Mouse (Mus musculus): ENCODE measurements around the gene Olfr67. TPM values are rescaled to one million over a fixed set of nuclear protein-coding genes. Genes with fewer than 3 reads are reported as not detected.

Gene Olfr67
- polyA plus RNA-seq, 1 experiment from 2014 or later = not detected

Other genes with a start within 250 kb of the Olfr67 start
- not detected in 2 replicates for gene Olfr612, start 249.1 kb downstream of the Olfr67 start, polyA plus RNA-seq (2014; fragmentation: Nextera tagmentation; extraction: Ambion mirVana)
- gene Olfr613, start 243.7 kb downstream of the Olfr67 start, polyA plus RNA-seq (2014; fragmentation: Nextera tagmentation; extraction: Ambion mirVana) = not detected in 2 replicates
- not detected in 2 replicates for gene Olfr615, start 235.7 kb downstream of the Olfr67 start, polyA plus RNA-seq (2014; fragmentation: Nextera tagmentation; extraction: Ambion mirVana)
- gene Olfr616, start 222.7 kb downstream of the Olfr67 start, polyA plus RNA-seq (2014; fragmentation: Nextera tagmentation; extraction: Ambion mirVana) = not detected in 2 replicates
- gene Olfr617, start 218.8 kb downstream of the Olfr67 start, polyA plus RNA-seq (2014; fragmentation: Nextera tagmentation; extraction: Ambion mirVana) = 0.29 TPM in 1 of 2 replicates, not detected in the other
- 0.09 TPM in 1 of 2 replicates, not detected in the other for gene Olfr618, start 201.7 kb downstream of the Olfr67 start, polyA plus RNA-seq (2014; fragmentation: Nextera tagmentation; extraction: Ambion mirVana)
- gene Olfr619, start 191.2 kb downstream of the Olfr67 start, polyA plus RNA-seq (2014; fragmentation: Nextera tagmentation; extraction: Ambion mirVana) = not detected in 2 replicates
- gene Olfr620, start 179.3 kb downstream of the Olfr67 start, polyA plus RNA-seq (2014; fragmentation: Nextera tagmentation; extraction: Ambion mirVana) = not detected in 2 replicates
- gene Olfr622, start 149.1 kb downstream of the Olfr67 start, polyA plus RNA-seq (2014; fragmentation: Nextera tagmentation; extraction: Ambion mirVana) = not detected in 2 replicates
- not detected in 2 replicates for gene Olfr623, start 128.1 kb downstream of the Olfr67 start, polyA plus RNA-seq (2014; fragmentation: Nextera tagmentation; extraction: Ambion mirVana)
- gene Olfr624, start 120.6 kb downstream of the Olfr67 start, polyA plus RNA-seq (2014; fragmentation: Nextera tagmentation; extraction: Ambion mirVana) = 0.03 and 0.04 TPM in 2 replicates
- not detected in 2 replicates for gene Olfr625-ps1, start 109.1 kb downstream of the Olfr67 start, polyA plus RNA-seq (2014; fragmentation: Nextera tagmentation; extraction: Ambion mirVana)
- not detected in 2 replicates for gene Olfr243, start 77.2 kb downstream of the Olfr67 start, polyA plus RNA-seq (2014; fragmentation: Nextera tagmentation; extraction: Ambion mirVana)
- not detected in 2 replicates for gene Olfr628, start 61.4 kb downstream of the Olfr67 start, polyA plus RNA-seq (2014; fragmentation: Nextera tagmentation; extraction: Ambion mirVana)
- gene Olfr629, start 46.9 kb downstream of the Olfr67 start, polyA plus RNA-seq (2014; fragmentation: Nextera tagmentation; extraction: Ambion mirVana) = not detected in 2 replicates
- gene Olfr630, start 34.5 kb downstream of the Olfr67 start, polyA plus RNA-seq (2014; fragmentation: Nextera tagmentation; extraction: Ambion mirVana) = not detected in 2 replicates
- not detected in 2 replicates for gene Olfr69, start 20.2 kb downstream of the Olfr67 start, polyA plus RNA-seq (2014; fragmentation: Nextera tagmentation; extraction: Ambion mirVana)
- not detected in 2 replicates for gene Olfr68, start 12.1 kb downstream of the Olfr67 start, polyA plus RNA-seq (2014; fragmentation: Nextera tagmentation; extraction: Ambion mirVana)
- 658 and 732 TPM in 2 replicates for gene Hbb-bt, start 22.2 kb upstream of the Olfr67 start, polyA plus RNA-seq (2014; fragmentation: Nextera tagmentation; extraction: Ambion mirVana)
- gene Hbb-bs, start 36.3 kb upstream of the Olfr67 start, polyA plus RNA-seq (2014; fragmentation: Nextera tagmentation; extraction: Ambion mirVana) = 266 and 269 TPM in 2 replicates
- gene Hbb-bh2, start 48.7 kb upstream of the Olfr67 start, polyA plus RNA-seq (2014; fragmentation: Nextera tagmentation; extraction: Ambion mirVana) = not detected in 2 replicates
- gene Hbb-bh1, start 51.3 kb upstream of the Olfr67 start, polyA plus RNA-seq (2014; fragmentation: Nextera tagmentation; extraction: Ambion mirVana) = 2,447 and 2,531 TPM in 2 replicates
- gene Hbb-y, start 61.4 kb upstream of the Olfr67 start, polyA plus RNA-seq (2014; fragmentation: Nextera tagmentation; extraction: Ambion mirVana) = 10,698 and 10,834 TPM in 2 replicates
- gene Olfr66, start 94.4 kb upstream of the Olfr67 start, polyA plus RNA-seq (2014; fragmentation: Nextera tagmentation; extraction: Ambion mirVana) = not detected in 2 replicates
- not detected in 2 replicates for gene Olfr64, start 102.7 kb upstream of the Olfr67 start, polyA plus RNA-seq (2014; fragmentation: Nextera tagmentation; extraction: Ambion mirVana)
- not detected in 2 replicates for gene Olfr65, start 111.7 kb upstream of the Olfr67 start, polyA plus RNA-seq (2014; fragmentation: Nextera tagmentation; extraction: Ambion mirVana)
- not detected in 2 replicates for gene Olfr631, start 137.0 kb upstream of the Olfr67 start, polyA plus RNA-seq (2014; fragmentation: Nextera tagmentation; extraction: Ambion mirVana)
- gene Olfr632, start 142.5 kb upstream of the Olfr67 start, polyA plus RNA-seq (2014; fragmentation: Nextera tagmentation; extraction: Ambion mirVana) = 0.13 TPM in 1 of 2 replicates, not detected in the other
- gene Olfr633, start 152.6 kb upstream of the Olfr67 start, polyA plus RNA-seq (2014; fragmentation: Nextera tagmentation; extraction: Ambion mirVana) = not detected in 2 replicates
- not detected in 2 replicates for gene Olfr635, start 179.3 kb upstream of the Olfr67 start, polyA plus RNA-seq (2014; fragmentation: Nextera tagmentation; extraction: Ambion mirVana)
- gene Olfr638, start 206.9 kb upstream of the Olfr67 start, polyA plus RNA-seq (2014; fragmentation: Nextera tagmentation; extraction: Ambion mirVana) = not detected in 2 replicates
- 0.05 TPM in 1 of 2 replicates, not detected in the other for gene Olfr639, start 225.5 kb upstream of the Olfr67 start, polyA plus RNA-seq (2014; fragmentation: Nextera tagmentation; extraction: Ambion mirVana)
- gene Olfr640, start 233.8 kb upstream of the Olfr67 start, polyA plus RNA-seq (2014; fragmentation: Nextera tagmentation; extraction: Ambion mirVana) = not detected in 2 replicates
- not detected in 2 replicates for gene Olfr641, start 243.6 kb upstream of the Olfr67 start, polyA plus RNA-seq (2014; fragmentation: Nextera tagmentation; extraction: Ambion mirVana)